Mouse (Mus musculus): Measurements from ENCODE around the gene Nkpd1.

DNA sequence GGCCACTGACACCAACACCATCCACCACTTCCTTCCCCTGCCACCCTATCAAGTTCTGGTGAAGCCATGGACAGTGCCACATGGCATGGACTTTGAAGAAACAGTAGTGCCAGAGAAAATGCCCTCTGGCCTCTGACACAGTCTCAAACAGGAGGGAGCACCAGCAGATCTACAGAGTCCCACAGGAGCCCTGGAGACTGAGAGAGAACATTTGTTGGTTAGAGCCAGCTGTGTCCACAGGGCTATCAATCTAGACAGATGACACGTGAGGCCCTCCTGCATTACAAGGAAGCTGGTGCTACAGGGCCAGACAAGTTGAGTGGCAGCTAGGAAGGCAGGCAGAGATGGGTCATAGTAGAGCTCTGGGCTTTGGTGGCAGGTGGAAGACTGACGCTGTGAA is 34.8 kb downstream of the Nkpd1 start:
- TF ChIP-seq USF1 (IDR thresholded peaks at IDR 0.05; ENCODE audit: low read depth) (no peak), POLR2AphosphoS2 (IDR thresholded peaks at IDR 0.05; ENCODE audit: insufficient read length, low read depth) (no peak), POLR2A (IDR thresholded peaks at IDR 0.05; ENCODE audit: insufficient read length, low read depth) (no peak), MAX (IDR thresholded peaks at IDR 0.05; ENCODE audit: low read depth) (no peak), MYOD1 (IDR thresholded peaks at IDR 0.05; ENCODE audit: control insufficient read depth in 1 of 3, insufficient read length in 2 of 3, low read depth in 2 of 3) (peak in 1 of 3 experiments; percentile 44), TCF12 (IDR thresholded peaks at IDR 0.05; ENCODE audit: insufficient read depth, poor library complexity, severe bottlenecking) (no peak), SRF (IDR thresholded peaks at IDR 0.05; ENCODE audit: control insufficient read depth, insufficient read length, low read depth) (no peak), CEBPB (IDR thresholded peaks at IDR 0.05; ENCODE audit: insufficient read depth, poor library complexity, severe bottlenecking) (no peak)
